Mouse (Mus musculus) heart, embryonic 10.5 days (tissue): ENCODE measurements around the gene Zfyve1. TPM values are rescaled to one million over a fixed set of nuclear protein-coding genes. Genes with fewer than 3 reads are reported as not detected.

ENCODE experiments used
- DNase-seq: peaks from one replicate; pipeline ENCODE4 v3.0.0-alpha.2; 2017; ENCODE audit warnings: low spot score
- H3K27ac ChIP-seq: fragments of 300-500 bp; sonication (generic); 2 replicates; pipeline ENCODE4 v1.5.1; 2016; ENCODE audit warnings: mild to moderate bottlenecking
- H3K27me3 ChIP-seq: fragments of 300-500 bp; sonication (generic); 2 replicates; pipeline ENCODE4 v1.6.1; 2016; ENCODE audit warnings: mild to moderate bottlenecking; ENCODE audit not compliant: poor library complexity, insufficient read depth, severe bottlenecking
- H3K36me3 ChIP-seq: fragments of 300-500 bp; sonication (generic); 2 replicates; pipeline ENCODE4 v1.6.1; 2016; ENCODE audit warnings: mild to moderate bottlenecking, moderate library complexity
- H3K4me1 ChIP-seq: fragments of 300-500 bp; sonication (generic); 2 replicates; pipeline ENCODE4 v1.6.1; 2016; ENCODE audit warnings: mild to moderate bottlenecking
- H3K4me3 ChIP-seq: fragments of 300-500 bp; sonication (generic); 2 replicates; pipeline ENCODE4 v1.5.1; 2016; ENCODE audit warnings: mild to moderate bottlenecking, moderate library complexity
- H3K9me3 ChIP-seq: fragments of 300-500 bp; sonication (generic); 2 replicates; pipeline ENCODE4 v1.6.1; 2016; ENCODE audit warnings: mild to moderate bottlenecking, moderate library complexity
- WGBS: fragments of 180-500 bp; shearing (Covaris S2); methylation state at CpG from one replicate; pipeline ENCODE4 v1.1.7; 2016; 5-methylcytosine and 5-hydroxymethylcytosine counted together
- polyA plus RNA-seq: library from polyadenylated mRNA; unstranded; fragments of >200 nt; fragmentation: Nextera tagmentation; extraction: Ambion mirVana; gene quantifications from 2 replicates; pipeline ENCODE4 v1.2.1, GENCODE M21; 2016

Zfyve1 gene
- polyA plus RNA-seq, 1 experiment from 2014 or later: 18.7 TPM

DNA sequence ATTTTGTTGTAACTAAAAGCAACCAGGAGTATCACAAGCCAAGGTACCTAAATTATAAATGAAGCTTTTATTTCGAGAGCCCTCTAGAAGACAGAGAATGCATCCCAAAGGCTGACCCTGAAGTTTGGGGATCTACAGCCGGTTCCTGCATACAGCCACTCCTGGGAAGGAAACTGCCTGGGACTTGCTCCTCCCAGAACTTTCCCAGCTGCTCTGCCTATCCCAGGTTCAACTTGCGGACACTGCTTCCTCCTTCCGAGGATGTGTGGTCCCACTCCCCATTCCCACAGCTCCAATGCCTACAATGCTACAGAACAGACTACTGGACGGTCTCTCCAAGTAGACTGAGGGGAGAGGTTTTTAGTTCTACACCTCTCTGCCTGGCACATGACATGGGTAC is 24.3 kb downstream of the Zfyve1 start:
- Histone ChIP-seq H3K27me3 (no peaks in the 10 kb centered on the region), H3K4me3 (no peak overlapping the region), H3K9me3 (no peaks in the 10 kb centered on the region), H3K36me3 (peaks cover 71% of the 10 kb centered on the region), H3K4me1 (no peaks in the 10 kb centered on the region), H3K27ac (no peak overlapping the region)
- 80% methylated on average over 5 of the region's 5 CpGs for WGBS
- no peak for DNase-seq

DNA sequence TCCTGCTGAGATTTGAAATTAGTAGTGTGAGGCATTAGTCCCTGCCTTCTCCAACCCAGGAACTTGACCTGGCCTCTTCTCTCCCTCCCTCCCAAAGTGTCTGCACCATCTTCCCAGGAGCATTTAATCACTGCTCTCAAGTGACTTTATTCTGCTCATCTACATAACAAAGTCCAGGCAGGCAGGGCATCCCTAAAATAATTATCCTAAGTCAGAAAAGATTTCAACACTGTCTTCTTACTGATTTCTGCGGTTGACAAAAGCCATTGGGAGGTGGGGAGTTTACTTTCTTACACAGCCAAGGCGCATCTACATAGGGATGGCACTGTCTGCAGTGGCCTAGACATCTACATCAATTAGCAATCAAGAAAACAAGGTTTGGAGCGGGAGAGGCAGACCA is 27.2 kb downstream of the Zfyve1 start:
- peaks cover 84% of the 10 kb centered on the region for H3K36me3 ChIP-seq
- H3K9me3 ChIP-seq: no peaks in the 10 kb centered on the region
- WGBS: 81% methylated on average over 3 of the region's 3 CpGs
- H3K4me3 ChIP-seq: no peak overlapping the region
- DNase-seq: no peak
- H3K27me3 ChIP-seq: no peaks in the 10 kb centered on the region
- H3K27ac ChIP-seq: no peak overlapping the region
- no peaks in the 10 kb centered on the region for H3K4me1 ChIP-seq

DNA sequence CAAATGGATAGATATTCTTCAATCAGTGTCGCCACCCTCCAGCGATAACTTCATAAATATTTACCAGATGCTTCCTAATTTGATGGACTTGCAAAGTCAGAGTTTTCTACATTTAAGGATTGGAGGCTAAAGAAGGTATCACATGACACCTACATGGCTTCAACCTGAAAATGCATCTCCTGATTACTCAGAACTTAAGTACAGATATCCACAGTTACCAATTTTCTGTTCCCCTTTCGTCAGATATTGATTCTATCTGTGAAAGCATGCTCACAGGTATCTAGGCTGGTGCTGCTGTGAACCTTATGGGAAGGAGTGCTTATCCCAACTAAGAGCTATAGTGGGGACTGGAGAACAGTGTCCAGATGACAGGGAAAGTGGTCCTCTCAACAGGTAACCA is 34.4 kb downstream of the Zfyve1 start:
- Histone ChIP-seq H3K4me1 (peaks cover 6% of the 10 kb centered on the region; the same call in 1 of the 2 replicates), H3K4me3 (no peak overlapping the region), H3K9me3 (no peaks in the 10 kb centered on the region), H3K27me3 (no peaks in the 10 kb centered on the region), H3K27ac (no peak overlapping the region), H3K36me3 (peaks cover 80% of the 10 kb centered on the region)
- WGBS: 93% methylated on average over 3 of the region's 3 CpGs
- DNase-seq: no peak

DNA sequence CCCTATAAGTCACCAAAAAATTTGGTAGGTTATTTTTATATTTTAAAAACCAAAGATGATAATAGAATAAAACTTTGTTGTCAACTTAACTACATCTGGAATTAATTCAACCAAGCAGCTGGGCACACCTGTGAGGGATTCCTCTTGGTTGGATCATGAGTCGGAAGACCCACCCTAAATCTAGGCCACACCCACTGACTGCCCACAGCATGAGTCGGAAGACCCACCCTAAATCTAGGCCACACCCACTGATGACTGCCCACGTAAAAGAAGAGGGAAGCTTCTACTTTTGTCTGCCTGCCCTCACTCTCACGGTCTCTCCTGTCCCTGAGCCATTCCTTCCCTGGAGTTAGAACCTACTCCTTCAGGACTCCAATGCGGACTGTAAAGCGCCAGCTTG is 36.8 kb downstream of the Zfyve1 start:
- no peaks in the 10 kb centered on the region for H3K27me3 ChIP-seq
- H3K36me3 ChIP-seq: peaks cover 80% of the 10 kb centered on the region

DNA sequence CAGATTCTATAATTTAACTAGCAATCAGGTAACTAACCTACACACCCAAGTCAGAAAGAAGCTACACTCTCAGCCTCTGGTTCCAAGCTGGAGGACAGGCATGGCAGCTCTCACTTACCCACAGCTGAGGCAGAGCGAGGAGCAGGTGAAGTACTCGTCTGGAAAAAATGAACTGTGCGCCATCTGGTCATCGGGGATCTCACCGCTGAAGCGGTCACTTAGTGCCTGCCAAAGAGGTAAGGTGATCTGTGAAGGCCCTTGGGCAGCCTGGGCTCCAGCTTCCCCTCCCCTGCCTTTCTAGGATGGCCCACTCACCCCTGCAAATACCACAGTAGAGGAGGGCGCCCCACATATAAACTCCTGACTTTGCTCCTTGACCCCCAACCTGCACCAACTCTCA is 38.5 kb downstream of the Zfyve1 start:
- WGBS: 94% methylated on average over 7 of the region's 7 CpGs
- Histone ChIP-seq H3K4me1 (peaks cover 6% of the 10 kb centered on the region; the same call in 1 of the 2 replicates), H3K27me3 (no peaks in the 10 kb centered on the region), H3K9me3 (no peaks in the 10 kb centered on the region), H3K36me3 (peaks cover 81% of the 10 kb centered on the region), H3K27ac (no peak overlapping the region), H3K4me3 (no peak overlapping the region)
- no peak for DNase-seq

More for the DNA sequence above, 36.8 kb downstream of the Zfyve1 start:
- H3K27ac ChIP-seq: no peak overlapping the region
- no peak for DNase-seq
- no peak overlapping the region for H3K4me3 ChIP-seq
- H3K9me3 ChIP-seq: no peaks in the 10 kb centered on the region
- H3K4me1 ChIP-seq: peaks cover 6% of the 10 kb centered on the region; the same call in 1 of the 2 replicates
- WGBS: 65% methylated on average over 6 of the region's 6 CpGs

DNA sequence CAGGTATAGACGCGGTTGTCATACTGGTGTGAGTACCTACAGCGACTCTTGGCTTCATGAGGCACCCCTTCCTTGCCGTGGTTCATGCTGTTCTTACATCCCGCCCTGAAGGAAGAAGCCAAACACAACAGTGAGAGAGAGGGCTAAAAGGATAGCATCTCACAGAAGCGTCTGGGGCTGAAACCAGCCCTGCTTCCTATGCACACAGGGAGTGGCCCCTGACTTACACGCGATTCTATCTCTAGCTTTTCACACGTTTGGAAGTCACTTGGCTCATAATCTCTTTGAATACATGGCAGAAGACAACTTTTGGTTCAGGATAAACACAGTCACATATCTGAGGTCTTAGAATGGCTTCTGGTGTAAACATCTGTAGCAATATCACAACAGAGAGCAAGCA is 41.4 kb downstream of the Zfyve1 start:
- peaks cover 84% of the 10 kb centered on the region for H3K36me3 ChIP-seq
- no peak for DNase-seq
- WGBS: 66% methylated on average over 9 of the region's 9 CpGs
- H3K9me3 ChIP-seq: no peaks in the 10 kb centered on the region
- no peaks in the 10 kb centered on the region for H3K4me1 ChIP-seq
- no peak overlapping the region for H3K4me3 ChIP-seq
- no peak overlapping the region for H3K27ac ChIP-seq
- H3K27me3 ChIP-seq: no peaks in the 10 kb centered on the region

DNA sequence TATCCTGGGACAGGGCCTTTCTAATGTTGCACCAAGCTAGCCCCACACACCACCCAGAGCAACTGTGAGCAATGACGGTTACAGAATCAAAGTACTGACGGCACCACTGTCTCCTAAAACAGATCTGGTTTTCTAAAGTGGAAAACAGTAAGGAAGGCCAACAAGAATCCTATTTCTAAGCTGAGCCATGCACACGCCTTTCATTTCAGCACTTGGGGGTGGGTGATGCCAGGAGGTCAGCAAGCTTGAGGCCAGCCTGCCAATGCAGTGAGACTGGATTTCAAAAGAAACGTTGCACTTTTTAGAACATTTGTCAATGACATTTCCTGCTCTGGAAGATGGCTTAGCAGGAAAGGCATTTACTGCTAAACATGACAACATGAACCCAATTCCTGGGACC is 43.2 kb downstream of the Zfyve1 start:
- Histone ChIP-seq H3K36me3 (peaks cover 89% of the 10 kb centered on the region), H3K27ac (no peak overlapping the region), H3K4me1 (no peaks in the 10 kb centered on the region), H3K9me3 (no peaks in the 10 kb centered on the region), H3K4me3 (no peak overlapping the region), H3K27me3 (no peaks in the 10 kb centered on the region)
- WGBS: 83% methylated on average over 4 of the region's 4 CpGs
- no peak for DNase-seq

DNA sequence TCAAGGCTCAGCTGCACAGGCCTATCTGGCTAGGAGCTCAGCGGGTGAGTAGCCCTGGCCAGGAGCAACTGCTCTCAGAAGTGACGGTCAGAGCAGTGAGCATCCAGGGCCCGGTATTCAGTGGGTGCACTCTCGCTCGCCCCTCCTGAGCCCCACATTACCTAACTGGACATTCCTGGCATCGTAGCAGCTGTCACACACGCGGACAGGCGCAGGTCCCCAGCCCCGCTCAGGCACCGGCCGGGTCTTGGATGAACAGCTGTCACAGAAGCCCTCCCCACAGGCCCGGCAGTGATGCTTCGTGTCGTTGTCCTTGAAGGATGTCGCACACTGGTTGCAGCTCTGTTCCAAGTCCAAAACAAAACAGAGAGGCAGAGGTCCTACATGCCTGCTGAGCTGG is 45.7 kb downstream of the Zfyve1 start:
- peaks cover 86% of the 10 kb centered on the region for H3K36me3 ChIP-seq
- no peaks in the 10 kb centered on the region for H3K4me1 ChIP-seq
- H3K9me3 ChIP-seq: no peaks in the 10 kb centered on the region
- H3K27me3 ChIP-seq: no peaks in the 10 kb centered on the region
- 91% methylated on average over 16 of the region's 16 CpGs for WGBS
- no peak for DNase-seq
- H3K4me3 ChIP-seq: no peak overlapping the region
- H3K27ac ChIP-seq: no peak overlapping the region

DNA sequence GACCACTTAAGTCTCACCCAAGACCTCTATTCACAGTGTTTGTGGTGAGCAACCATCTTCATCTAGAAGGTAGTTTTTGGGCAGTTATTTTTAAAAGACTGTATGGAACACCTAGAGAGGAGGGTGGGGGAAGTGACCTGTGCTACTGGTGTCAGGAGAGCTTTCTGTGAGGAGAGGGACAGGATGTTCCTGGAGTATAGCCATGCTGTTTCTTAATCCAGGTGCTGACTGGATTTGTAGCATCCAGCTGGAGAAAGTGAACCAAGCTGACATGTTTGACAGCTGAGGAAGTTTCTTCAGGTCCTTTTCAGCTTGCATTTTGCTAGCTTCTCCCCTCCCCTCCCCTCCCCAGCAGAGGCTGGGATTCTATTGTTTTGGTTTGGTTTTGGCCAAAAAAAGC is 52.2 kb downstream of the Zfyve1 start:
- Histone ChIP-seq H3K27ac (no peak overlapping the region), H3K4me3 (no peak overlapping the region), H3K36me3 (peaks cover 62% of the 10 kb centered on the region), H3K4me1 (no peaks in the 10 kb centered on the region), H3K27me3 (no peaks in the 10 kb centered on the region), H3K9me3 (no peaks in the 10 kb centered on the region)
- DNase-seq: no peak

DNA sequence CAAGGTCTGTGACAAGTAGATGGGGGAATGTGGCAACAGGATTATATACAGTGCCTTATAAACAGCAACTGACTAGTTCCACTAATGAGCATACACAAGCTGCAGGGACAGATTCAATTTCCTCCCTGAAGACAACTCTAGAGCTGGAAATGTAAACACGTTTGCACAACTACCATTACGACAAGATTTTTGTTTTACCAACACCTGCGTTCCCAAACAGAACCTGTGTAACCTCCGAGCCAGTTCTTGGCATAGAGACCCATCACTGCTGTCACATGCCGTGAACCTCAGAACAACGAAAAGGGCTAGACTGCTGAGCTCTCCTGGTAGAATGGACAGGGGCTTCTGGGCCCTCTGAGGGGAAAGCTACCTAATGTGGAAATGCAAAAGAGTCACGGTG is 53.0 kb downstream of the Zfyve1 start:
- Histone ChIP-seq H3K4me3 (no peak overlapping the region), H3K9me3 (no peaks in the 10 kb centered on the region), H3K27ac (no peak overlapping the region), H3K4me1 (no peaks in the 10 kb centered on the region), H3K36me3 (peaks cover 67% of the 10 kb centered on the region), H3K27me3 (no peaks in the 10 kb centered on the region)
- 85% methylated on average over 7 of the region's 7 CpGs for WGBS
- no peak for DNase-seq

DNA sequence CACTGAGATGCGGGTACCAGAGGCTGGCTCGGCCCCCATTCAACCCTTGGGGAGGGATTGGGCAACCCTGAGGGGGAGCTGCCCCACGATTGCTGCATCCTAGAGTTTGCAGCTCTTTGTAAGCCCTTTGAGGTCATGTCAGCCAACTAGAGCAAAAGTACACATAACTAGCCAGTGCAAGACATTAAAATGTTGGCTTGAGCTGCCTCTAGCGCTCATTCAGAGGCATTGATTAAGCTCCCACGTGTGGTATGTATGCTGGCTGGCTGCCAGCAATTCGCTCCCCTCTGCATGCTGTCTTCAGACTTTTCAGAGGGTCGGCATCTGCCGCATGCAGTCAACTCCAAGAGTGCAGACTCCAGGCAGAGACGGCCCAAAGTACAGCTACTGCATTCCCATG is 61.0 kb downstream of the Zfyve1 start:
- WGBS: 74% methylated on average over 9 of the region's 9 CpGs
- peaks cover 87% of the 10 kb centered on the region for H3K36me3 ChIP-seq

DNA sequence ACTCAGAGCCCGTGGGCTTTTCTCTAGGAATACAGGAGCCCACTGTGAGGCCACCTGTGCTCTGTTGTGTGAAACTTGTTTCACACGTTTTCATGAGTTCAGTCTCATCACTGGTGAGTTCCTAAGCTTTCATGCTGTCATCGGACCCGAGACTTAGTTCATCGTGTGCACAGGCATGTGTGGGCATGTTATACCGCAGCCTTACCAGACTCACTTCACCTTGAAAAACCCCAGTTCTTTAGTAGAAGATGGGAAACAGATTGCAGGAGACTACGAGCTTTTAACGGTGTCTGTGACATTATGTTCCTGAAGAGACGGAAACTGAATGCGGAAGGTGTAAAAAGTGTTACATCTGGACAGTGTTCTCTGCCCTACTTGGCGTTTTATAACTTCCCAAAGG is 61.6 kb downstream of the Zfyve1 start:
- 0 out of 2 replicates have a peak, but pooled peaks cover 6% of the 10 kb centered on the region for H3K4me1 ChIP-seq

More for the DNA sequence above, 61.0 kb downstream of the Zfyve1 start:
- no peak overlapping the region for H3K4me3 ChIP-seq
- H3K27ac ChIP-seq: no peak overlapping the region
- H3K4me1 ChIP-seq: 0 out of 2 replicates have a peak, but pooled peaks cover 6% of the 10 kb centered on the region
- DNase-seq: no peak
- no peaks in the 10 kb centered on the region for H3K9me3 ChIP-seq
- no peaks in the 10 kb centered on the region for H3K27me3 ChIP-seq

DNA sequence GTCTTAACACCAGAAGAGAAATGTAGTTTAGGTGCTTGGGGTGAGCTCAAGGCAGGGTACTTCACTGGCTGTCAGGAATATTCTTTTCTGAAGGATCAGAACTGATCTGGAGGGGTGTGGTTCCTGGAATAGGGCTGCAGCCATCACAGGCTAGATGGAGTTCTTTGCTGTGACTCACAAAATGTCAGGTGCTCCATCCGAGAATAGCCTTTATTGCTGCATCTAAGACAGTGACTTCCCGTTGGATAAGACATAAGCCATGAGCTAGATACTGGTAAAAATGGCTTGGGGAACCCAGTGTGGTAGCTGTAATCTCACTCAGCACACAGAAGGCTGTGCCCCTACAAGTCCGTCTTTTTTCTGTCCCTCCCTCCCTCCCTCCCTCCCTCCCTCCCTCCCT is 62.8 kb downstream of the Zfyve1 start:
- no peak for DNase-seq
- H3K4me1 ChIP-seq: 0 out of 2 replicates have a peak, but pooled peaks cover 6% of the 10 kb centered on the region
- no peaks in the 10 kb centered on the region for H3K27me3 ChIP-seq
- H3K9me3 ChIP-seq: no peaks in the 10 kb centered on the region
- no peak overlapping the region for H3K27ac ChIP-seq
- 71% methylated on average over 3 of the region's 3 CpGs for WGBS
- no peak overlapping the region for H3K4me3 ChIP-seq
- peaks cover 74% of the 10 kb centered on the region for H3K36me3 ChIP-seq

More for the DNA sequence above, 61.6 kb downstream of the Zfyve1 start:
- 86% methylated on average over 11 of the region's 11 CpGs for WGBS
- Histone ChIP-seq H3K27ac (no peak overlapping the region), H3K27me3 (no peaks in the 10 kb centered on the region), H3K4me3 (no peak overlapping the region), H3K9me3 (no peaks in the 10 kb centered on the region), H3K36me3 (peaks cover 81% of the 10 kb centered on the region)
- DNase-seq: no peak

DNA sequence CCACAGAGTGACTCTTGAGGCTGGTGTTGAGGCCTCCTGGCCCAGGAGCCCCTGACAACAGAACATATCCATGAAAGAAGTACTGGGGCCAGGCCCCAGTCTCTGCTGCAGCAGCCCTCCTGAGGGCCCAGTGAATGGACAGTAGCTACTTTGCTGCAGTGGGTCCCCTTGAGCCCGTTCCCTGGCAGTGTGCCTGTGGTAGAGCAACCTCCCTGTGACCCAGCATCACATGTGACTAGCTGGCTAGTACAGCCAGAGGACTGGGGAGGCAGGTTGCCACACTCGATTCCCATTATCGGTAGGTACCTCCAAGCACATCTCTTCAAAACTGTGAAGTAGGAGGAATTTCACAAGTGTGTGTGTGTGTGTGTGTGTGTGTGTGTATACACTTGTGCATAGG is 64.1 kb downstream of the Zfyve1 start:
- no peak for DNase-seq
- no peak overlapping the region for H3K4me3 ChIP-seq
- H3K4me1 ChIP-seq: peaks cover 14% of the 10 kb centered on the region; the same call in 1 of the 2 replicates
- H3K36me3 ChIP-seq: peaks cover 66% of the 10 kb centered on the region
- H3K27ac ChIP-seq: no peak overlapping the region
- H3K27me3 ChIP-seq: no peaks in the 10 kb centered on the region
- WGBS: 92% methylated on average over 3 of the region's 3 CpGs
- no peaks in the 10 kb centered on the region for H3K9me3 ChIP-seq
